Mouse (Mus musculus) liver, embryonic 14.5 days (tissue): ENCODE measurements around the gene Lpp. TPM values are rescaled to one million over a fixed set of nuclear protein-coding genes. Genes with fewer than 3 reads are reported as not detected.

Source experiments
- ATAC-seq: fragments of 200-750 bp; cut with Nextera tagmentation; 2 replicates; pipeline ENCODE4 v1.8.0; 2017; ENCODE audit warnings: moderate number of reproducible peaks, mild to moderate bottlenecking, moderate library complexity; ENCODE audit not compliant: insufficient read depth
- DNase-seq, 3 experiments: peaks; one replicate each; pipeline ENCODE4 v3.0.0-alpha.2; 2012 to 2013; ENCODE audit warnings: low read depth in 3 of 3, low spot score in 3 of 3
- H3K27ac ChIP-seq: fragments of 300-500 bp; sonication (generic); 2 replicates; pipeline ENCODE4 v1.5.1; 2014; ENCODE audit warnings: moderate library complexity, mild to moderate bottlenecking, control low read depth, inconsistent platforms
- H3K27me3 ChIP-seq: fragments of 300-500 bp; sonication (generic); 2 replicates; pipeline ENCODE4 v1.6.1; 2014; ENCODE audit warnings: mild to moderate bottlenecking, low read length, moderate library complexity; ENCODE audit not compliant: control insufficient read depth, insufficient read depth
- H3K36me3 ChIP-seq: fragments of 300-500 bp; sonication (generic); replicated peaks from 2 replicates; pipeline ENCODE4 v1.6.1; 2014; ENCODE audit warnings: low read depth; ENCODE audit not compliant: control insufficient read depth, insufficient read depth
- H3K4me1 ChIP-seq, 2 experiments: fragments of 200-500 bp in 1 of 2; fragments of 300-500 bp in 1 of 2; sonication (generic) in 1 of 2; replicated peaks; 2 replicates each; pipeline ENCODE4 v1.6.1; 2012 to 2014; ENCODE audit warnings: antibody characterized with exemption in 1 of 2, inconsistent platforms in 1 of 2, low read length in 1 of 2; ENCODE audit not compliant: control insufficient read depth in 2 of 2, insufficient read depth in 2 of 2
- H3K4me2 ChIP-seq: fragments of 300-500 bp; sonication (generic); 2 replicates; pipeline ENCODE4 v1.6.1; 2014; ENCODE audit warnings: low read depth, mild to moderate bottlenecking, control low read depth, moderate library complexity
- H3K4me3 ChIP-seq, 2 experiments: fragments of 200-500 bp in 1 of 2; fragments of 300-500 bp in 1 of 2; sonication (generic) in 1 of 2; 2 replicates each; pipeline ENCODE4 v1.5.1; 2012 to 2014; ENCODE audit warnings: low read depth in 2 of 2, low read length in 2 of 2, mild to moderate bottlenecking in 2 of 2, control low read depth in 1 of 2, inconsistent platforms in 1 of 2, moderate library complexity in 1 of 2; ENCODE audit not compliant: insufficient read depth in 1 of 2
- H3K9ac ChIP-seq: fragments of 300-500 bp; sonication (generic); replicated peaks from 2 replicates; pipeline ENCODE4 v1.6.1; 2014; ENCODE audit warnings: mild to moderate bottlenecking, control low read depth, moderate library complexity
- H3K9me3 ChIP-seq: fragments of 300-500 bp; sonication (generic); 2 replicates; pipeline ENCODE4 v1.6.1; 2016; ENCODE audit warnings: low read length, mixed read lengths; ENCODE audit not compliant: control insufficient read depth
- CTCF ChIP-seq: IDR thresholded peaks from 2 replicates; pipeline ENCODE4 v1.5.1; 2016; ENCODE audit warnings: antibody characterized with exemption, low read depth, control low read depth
- EP300 ChIP-seq: IDR thresholded peaks from 2 replicates; pipeline ENCODE4 v1.6.1; 2016; ENCODE audit warnings: antibody characterized with exemption, low read depth
- WGBS: fragments of 180-500 bp; shearing (Covaris S2); extraction: QIAGEN DNeasy Blood & Tissue Kit; methylation state at CpG from one replicate; pipeline ENCODE4 v1.1.7; 2014; ENCODE audit not compliant: insufficient replicate concordance; 5-methylcytosine and 5-hydroxymethylcytosine counted together
- polyA plus RNA-seq, 2 experiments: library from polyadenylated mRNA; depleted of rRNA in 1 of 2; stranded (reverse) in 1 of 2; unstranded in 1 of 2; fragments of >200 nt; fragmentation: Nextera tagmentation in 1 of 2; extraction: Ambion mirVana in 1 of 2; gene quantifications; 2 replicates each; pipeline versions ENCODE4 v1.2.1 to v1.2.3; 2012 to 2014

Lpp gene
- polyA plus RNA-seq, 2 experiments: 1.4 to 4.3 TPM

GRCm38 (mm10) chr16:24651655-24652654 is 258.6 kb downstream of the Lpp start:
- H3K36me3 ChIP-seq: no peaks in the 10 kb centered on the region
- H3K9ac ChIP-seq: no peak overlapping the region
- TF ChIP-seq EP300: no peak
- TF ChIP-seq CTCF: no peak
- no peaks in the 10 kb centered on the region for H3K9me3 ChIP-seq
- H3K27ac ChIP-seq: no peak overlapping the region
- H3K4me2 ChIP-seq: no peak overlapping the region
- DNase-seq (no peak), ATAC-seq (no peak)
- H3K27me3 ChIP-seq: no peaks in the 10 kb centered on the region
- H3K4me3 ChIP-seq: no peak overlapping the region
- no peaks in the 10 kb centered on the region for H3K4me1 ChIP-seq
- 60% methylated on average over 8 of the region's 8 CpGs for WGBS

- no peak overlapping the region for H3K27ac ChIP-seq
- WGBS: 46% methylated on average over 5 of the region's 5 CpGs
These were observed 259.7 kb downstream of the Lpp start for GRCm38 (mm10) chr16:24653041-24653440.

GRCm38 (mm10) chr16:24655116-24655515 is 261.8 kb downstream of the Lpp start:
- no peak overlapping the region for H3K27ac ChIP-seq
- DNase-seq: no peak
- no peak overlapping the region for H3K4me3 ChIP-seq
- H3K4me1 ChIP-seq: no peaks in the 10 kb centered on the region
- TF ChIP-seq CTCF: no peak
- TF ChIP-seq EP300: no peak
- H3K36me3 ChIP-seq: no peaks in the 10 kb centered on the region
- 39% methylated on average over 3 of the region's 3 CpGs for WGBS
- ATAC-seq: no peak
- H3K9me3 ChIP-seq: no peaks in the 10 kb centered on the region
- H3K4me2 ChIP-seq: no peak overlapping the region
- H3K27me3 ChIP-seq: no peaks in the 10 kb centered on the region
- H3K9ac ChIP-seq: no peak overlapping the region

More at GRCm38 (mm10) chr16:24653041-24653440, 259.7 kb downstream of the Lpp start:
- Histone ChIP-seq H3K9me3 (no peaks in the 10 kb centered on the region), H3K4me1 (no peaks in the 10 kb centered on the region), H3K4me2 (no peak overlapping the region), H3K9ac (no peak overlapping the region), H3K4me3 (no peak overlapping the region), H3K27me3 (no peaks in the 10 kb centered on the region), H3K36me3 (no peaks in the 10 kb centered on the region)
- DNase-seq: no peak
- ATAC-seq: no peak
- TF ChIP-seq EP300: no peak
- no peak for TF ChIP-seq CTCF

GRCm38 (mm10) chr16:24656026-24656425 is 262.7 kb downstream of the Lpp start:
- DNase-seq (no peak), ATAC-seq (no peak)
- Histone ChIP-seq H3K9me3 (no peaks in the 10 kb centered on the region), H3K4me1 (no peaks in the 10 kb centered on the region), H3K4me3 (no peak overlapping the region), H3K4me2 (no peak overlapping the region), H3K27me3 (no peaks in the 10 kb centered on the region), H3K9ac (no peak overlapping the region), H3K36me3 (no peaks in the 10 kb centered on the region), H3K27ac (no peak overlapping the region)
- WGBS: 69% methylated on average over 8 of the region's 8 CpGs
- TF ChIP-seq EP300 (no peak), CTCF (no peak)

GRCm38 (mm10) chr16:24656752-24657151 is 263.4 kb downstream of the Lpp start:
- Histone ChIP-seq H3K4me1 (no peaks in the 10 kb centered on the region), H3K36me3 (no peaks in the 10 kb centered on the region), H3K27me3 (no peaks in the 10 kb centered on the region), H3K9me3 (no peaks in the 10 kb centered on the region), H3K27ac (no peak overlapping the region), H3K4me3 (no peak overlapping the region), H3K4me2 (no peak overlapping the region), H3K9ac (no peak overlapping the region)
- TF ChIP-seq EP300 (no peak), CTCF (no peak)
- DNase-seq (no peak), ATAC-seq (no peak)
- 61% methylated on average over 5 of the region's 5 CpGs for WGBS
